Comparison of ENCODE assay signal across 10 mouse cellular contexts in genomic region chr2:33592931-33593555, GRCm38 (mm10). TPM values are rescaled to one million over a fixed set of nuclear protein-coding genes. Genes with fewer than 3 reads are reported as not detected.
A peak's percentile ranks its signal among the peaks of the same experiment; 100 is the strongest.
DNase-seq lines count a peak whose midpoint lies in the region.
"Had no signal": no experiment of that assay in that cellular context is flagged by ENCODE, and none has a peak within 500 bp of the region (broad histone marks: within the 10 kb centered on the region; RNA-seq: fewer than 3 reads in every experiment).

No protein-coding gene starts in this region.

- peak overlapping the region; percentile 4 for H3K4me3 ChIP-seq in forebrain, embryonic 10.5 days
- peak overlapping the region; percentile 29; the same call in 1 of the 2 replicates for H3K4me3 ChIP-seq in midbrain, embryonic 10.5 days

- H3K4me1 ChIP-seq in forebrain, embryonic 10.5 days, result peaks cover 66% of the 10 kb centered on the region
- H3K4me1 ChIP-seq in midbrain, embryonic 10.5 days, result peaks cover 86% of the 10 kb centered on the region

- DNase-seq in ES-CJ7 (ENCODE audit: low read depth, low spot score), result peak; percentile 25
- DNase-seq in forebrain, embryonic 10.5 days (ENCODE audit: extremely low spot score, low spot score), result peak; percentile 83
- DNase-seq in heart, postnatal 4 days, result peak; percentile 44
- peak; percentile 90 for DNase-seq in midbrain, embryonic 10.5 days (ENCODE audit: low spot score)
- DNase-seq in urinary bladder, adult 18-20 months (ENCODE audit: low spot score in 2 of 2), result no peak
- DNase-seq in adrenal gland, postnatal 14 days, result no peak
- DNase-seq in thymus, postnatal 36 days, result no peak
- DNase-seq in gastrocnemius, postnatal 25 days, result no peak
- DNase-seq: lung, embryonic 14.5 days had no signal

- peak overlapping the region; percentile 78 for H3K27ac ChIP-seq in forebrain, embryonic 10.5 days
- H3K27ac ChIP-seq in midbrain, embryonic 10.5 days (replicated peaks), result peak overlapping the region; percentile 76

- H3K27me3 ChIP-seq in forebrain, embryonic 10.5 days (ENCODE audit: poor library complexity, severe bottlenecking), result peaks cover 100% of the 10 kb centered on the region
- peaks cover 99% of the 10 kb centered on the region for H3K27me3 ChIP-seq in midbrain, embryonic 10.5 days (ENCODE audit: low read depth, poor library complexity, severe bottlenecking)
- H3K27me3 ChIP-seq: Patski had no signal

- 3% methylated on average over 12 of the region's 12 CpGs for WGBS in forebrain, embryonic 10.5 days
- 1% methylated on average over 12 of the region's 12 CpGs for WGBS in midbrain, embryonic 10.5 days

- no peaks in the 10 kb centered on the region for H3K36me3 ChIP-seq in forebrain, embryonic 10.5 days (replicated peaks)
- no peaks in the 10 kb centered on the region for H3K36me3 ChIP-seq in midbrain, embryonic 10.5 days

- H3K9me3 ChIP-seq in forebrain, embryonic 10.5 days, result no peaks in the 10 kb centered on the region
- no peaks in the 10 kb centered on the region for H3K9me3 ChIP-seq in midbrain, embryonic 10.5 days (replicated peaks)

RNA-seq across cellular contexts. Expression of gene Lmx1b, which starts 47.3 kb away (rescaled TPM):
- polyA plus RNA-seq in forebrain, embryonic 10.5 days (2016; fragmentation: Nextera tagmentation; extraction: Ambion mirVana), result 1.3 and 1.5 TPM in 2 replicates
- under 1 TPM; 0.12 to 0.23 TPM for total RNA-seq in heart, postnatal 4 days (2021)
- 2.7 and 3.1 TPM in 2 replicates for polyA plus RNA-seq in midbrain, embryonic 10.5 days (2016; fragmentation: Nextera tagmentation; extraction: Ambion mirVana)
- total RNA-seq in adrenal gland, postnatal 14 days (2021), result not detected in 2 replicates
- total RNA-seq in gastrocnemius, postnatal 25 days (2021), result under 1 TPM; 0.05 to 0.24 TPM

Comparison
In these comparisons a context has a peak if more than half of its experiments do, and no peak if none do; other contexts are left out.
1. DNase-seq: peak in ES-CJ7 (single experiment), forebrain, embryonic 10.5 days (single experiment), heart, postnatal 4 days (single experiment) and midbrain, embryonic 10.5 days (single experiment); none in urinary bladder, adult 18-20 months (0 of 2), adrenal gland, postnatal 14 days (single experiment), thymus, postnatal 36 days (0 of 2) and gastrocnemius, postnatal 25 days (single experiment).